Mouse (Mus musculus) megakaryocyte, embryonic 14.5 days (primary cell): ENCODE results near the gene Katnbl1.

ENCODE experiments used
- FLI1 ChIP-seq: IDR thresholded peaks from 2 replicates; pipeline ENCODE4 v1.6.1; 2012; ENCODE audit warnings: low read length, inconsistent platforms, mixed read lengths
- GATA1 ChIP-seq: IDR thresholded peaks from 3 replicates; pipeline ENCODE4 v1.6.1; 2012; ENCODE audit warnings: mixed read lengths, low read length, inconsistent platforms, borderline replicate concordance

GRCm38 (mm10) chr2:112378973-112379898, at the start of gene Katnbl1:
- TF ChIP-seq GATA1 (no peak), FLI1 (no peak)
